Mouse (Mus musculus): ENCODE results near the gene Fam185a. TPM values are rescaled to one million over a fixed set of nuclear protein-coding genes. Genes with fewer than 3 reads are reported as not detected.

Gene Fam185a
- total RNA-seq, 2 experiments from 2014 or later = 12.9 to 13.2 TPM

DNA sequence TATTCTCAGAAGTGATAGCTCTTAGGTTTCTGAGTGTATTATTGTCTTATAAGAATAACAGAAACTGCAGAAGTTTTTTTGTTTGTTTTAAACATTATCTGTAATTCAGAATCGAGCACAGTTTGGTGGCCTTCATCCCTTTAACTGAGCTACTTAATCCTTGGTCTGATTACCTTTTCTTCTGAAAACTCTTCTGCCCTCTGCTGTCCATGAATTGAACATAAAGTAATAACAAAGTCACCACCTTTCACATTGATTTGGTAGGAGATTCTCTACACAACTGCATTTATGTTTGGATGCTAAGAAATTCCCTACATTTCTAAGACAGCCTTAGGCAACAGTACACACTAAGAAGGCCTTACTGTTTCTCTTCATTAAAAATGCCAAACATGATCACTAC, 4.1 kb upstream of the Fam185a start:
- DNase-seq = no peak

DNA sequence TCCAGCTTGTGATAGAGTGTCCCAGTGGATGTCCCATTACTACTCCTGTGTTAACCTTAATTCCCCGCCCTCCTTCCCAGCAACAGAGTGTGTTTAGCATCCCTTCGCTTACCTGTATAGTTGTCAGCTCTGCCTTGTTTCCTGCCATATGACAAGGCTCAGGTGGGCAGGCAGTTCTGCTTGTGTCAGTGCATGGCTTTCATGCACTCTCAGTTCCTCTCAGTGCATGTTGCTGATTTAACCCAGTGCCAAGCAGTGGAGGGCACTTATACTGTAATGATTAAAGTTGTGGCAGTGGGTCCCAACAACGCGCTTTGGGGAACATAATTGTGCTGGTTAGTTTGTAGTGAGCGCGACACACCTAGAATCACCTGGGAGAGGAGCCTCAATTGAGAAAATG, 1.9 kb downstream of the Fam185a start:
- no peak for DNase-seq

- DNase-seq = no peak
Measured at GRCm38 (mm10) chr5:21434148-21434929, 9.6 kb downstream of the Fam185a start.

DNA sequence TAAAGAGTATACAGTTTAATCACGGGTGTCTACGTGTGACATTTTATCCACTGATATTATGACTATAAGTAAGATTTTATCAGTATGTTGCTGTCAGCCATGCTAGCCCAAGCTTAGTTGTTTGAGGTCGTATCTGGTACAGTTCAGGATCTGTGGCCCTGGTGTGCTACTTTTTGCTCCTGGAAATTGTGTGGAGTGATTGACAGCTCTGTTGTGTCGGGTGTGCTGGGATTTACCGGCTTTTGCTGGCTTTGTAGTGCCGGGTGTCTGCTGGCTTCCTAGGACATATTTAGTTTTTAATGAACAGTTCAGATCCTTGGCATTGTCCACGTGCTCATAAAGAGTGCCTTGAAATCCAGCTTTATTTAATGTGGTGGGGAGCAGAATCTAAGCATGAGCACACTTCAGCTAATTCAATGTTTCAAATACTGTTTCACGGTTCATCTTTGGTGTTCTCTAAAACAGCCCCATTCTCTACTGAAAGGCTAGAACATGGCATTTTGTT, 11.8 kb downstream of the Fam185a start:
- no peak for DNase-seq

- no peak for DNase-seq
Measured at GRCm38 (mm10) chr5:21438428-21438827, 13.7 kb downstream of the Fam185a start.

DNA sequence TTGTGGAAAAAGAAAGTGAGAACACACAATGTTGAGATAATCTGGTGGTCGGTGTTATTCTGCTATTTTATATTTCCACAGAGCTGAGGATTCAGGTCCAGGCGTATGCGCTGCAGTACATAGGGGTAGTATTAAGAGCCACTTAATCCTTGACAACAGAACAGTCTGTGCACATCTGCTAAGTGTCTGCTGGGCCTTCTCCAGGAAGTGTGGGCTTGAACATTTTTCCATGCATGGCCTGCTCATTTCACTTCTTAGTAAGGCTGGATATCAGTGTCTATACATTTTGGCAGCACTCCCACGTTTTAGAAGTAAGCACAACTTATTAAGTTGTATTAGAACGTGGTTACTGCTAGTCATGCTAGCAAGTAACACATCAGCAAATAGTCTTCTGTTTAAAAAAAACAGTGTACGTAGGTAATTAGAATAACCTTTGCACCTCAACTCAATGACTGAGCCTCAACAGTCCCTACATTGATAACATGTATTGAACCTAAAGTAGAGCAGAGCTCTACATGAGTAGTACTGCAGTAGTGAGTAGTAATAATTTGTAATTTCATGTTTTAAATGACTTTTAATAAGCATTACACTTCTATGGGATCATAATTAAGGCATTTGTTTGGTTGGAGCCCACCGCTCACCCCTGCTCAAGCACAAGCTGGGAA, 14.8 kb downstream of the Fam185a start:
- no peak for DNase-seq

DNA sequence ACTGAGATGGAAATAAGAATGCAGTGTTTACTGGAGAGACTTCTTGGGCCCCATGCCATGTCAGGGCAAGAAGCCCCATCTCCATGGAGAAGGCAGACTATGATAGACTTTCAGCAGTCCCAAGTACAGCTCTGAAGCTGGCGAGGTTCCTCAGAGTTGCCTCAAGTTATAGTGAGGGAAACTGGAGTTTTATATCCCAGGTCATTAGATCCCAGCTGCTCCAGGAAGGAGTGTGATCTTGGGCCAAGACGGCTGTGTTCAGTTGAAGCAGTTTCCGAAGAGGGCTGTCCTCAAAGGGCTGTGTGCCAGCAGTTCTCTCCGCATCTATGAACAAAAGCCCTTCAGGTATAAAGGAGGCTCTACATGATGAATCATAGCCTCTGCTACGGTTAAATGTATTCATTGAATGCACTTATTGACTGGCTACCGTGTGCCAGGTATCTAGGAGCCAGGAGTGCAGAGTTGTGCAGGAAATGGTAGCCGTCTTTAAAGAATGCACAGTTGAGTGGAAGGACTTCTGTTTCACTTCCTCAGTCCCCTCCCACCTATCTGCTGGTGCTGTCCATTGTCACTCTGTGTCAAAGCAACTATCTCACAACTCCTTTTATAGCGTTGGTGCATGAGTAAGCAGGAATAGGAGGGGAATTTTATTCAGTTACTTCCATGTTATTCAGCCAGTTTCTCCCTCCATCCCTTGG, 16.2 kb downstream of the Fam185a start:
- no peak for DNase-seq

DNA sequence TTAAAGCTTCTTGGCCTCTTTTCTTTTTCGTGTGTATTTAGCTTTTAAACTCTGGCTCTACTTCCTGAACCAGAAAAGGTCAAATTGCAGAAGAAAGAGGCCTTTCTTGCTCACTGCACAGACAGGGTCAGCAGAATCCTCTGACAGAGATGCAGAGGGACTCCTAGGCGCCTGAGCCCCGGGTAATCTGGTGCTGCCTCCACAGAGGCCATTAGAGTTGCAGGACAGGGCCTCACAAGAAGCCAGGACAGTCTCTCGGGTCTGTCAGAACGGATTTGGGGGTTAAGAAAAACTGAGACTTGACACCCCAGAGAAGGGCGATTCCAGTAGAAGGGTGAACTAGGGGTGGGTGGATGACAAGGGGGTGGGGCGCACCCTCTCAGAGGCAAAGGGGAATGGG, 42.6 kb downstream of the Fam185a start:
- no peak for DNase-seq

DNA sequence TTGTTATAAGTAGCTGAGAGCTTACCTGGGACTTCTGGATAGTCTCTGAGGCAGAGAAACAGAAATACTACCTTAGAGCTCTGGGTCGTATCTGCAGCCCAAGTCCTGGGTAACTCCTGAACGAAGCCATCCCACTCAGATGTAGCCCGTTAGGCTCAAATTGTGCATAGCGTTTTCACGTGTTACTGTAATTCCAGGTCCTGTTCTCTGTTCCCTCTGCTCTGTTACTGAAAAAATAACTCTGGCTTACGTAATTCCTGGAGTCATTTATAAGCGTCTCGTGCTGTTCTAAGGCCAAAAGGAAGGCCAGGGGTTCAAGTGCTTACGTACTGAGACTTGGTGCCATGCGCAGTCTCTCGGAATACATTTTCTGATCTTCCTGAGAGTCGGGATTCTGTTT, 43.3 kb downstream of the Fam185a start:
- DNase-seq = no peak

GRCm38 (mm10) chr5:21478428-21478827, 53.7 kb downstream of the Fam185a start:
- no peak for DNase-seq

GRCm38 (mm10) chr5:21479746-21480145, 55.0 kb downstream of the Fam185a start:
- no peak for DNase-seq

- DNase-seq = no peak
Measured at GRCm38 (mm10) chr5:21481521-21481920, 56.8 kb downstream of the Fam185a start.

- peak; percentile 21 for DNase-seq
Measured at GRCm38 (mm10) chr5:21482446-21483222, 57.9 kb downstream of the Fam185a start.

DNA sequence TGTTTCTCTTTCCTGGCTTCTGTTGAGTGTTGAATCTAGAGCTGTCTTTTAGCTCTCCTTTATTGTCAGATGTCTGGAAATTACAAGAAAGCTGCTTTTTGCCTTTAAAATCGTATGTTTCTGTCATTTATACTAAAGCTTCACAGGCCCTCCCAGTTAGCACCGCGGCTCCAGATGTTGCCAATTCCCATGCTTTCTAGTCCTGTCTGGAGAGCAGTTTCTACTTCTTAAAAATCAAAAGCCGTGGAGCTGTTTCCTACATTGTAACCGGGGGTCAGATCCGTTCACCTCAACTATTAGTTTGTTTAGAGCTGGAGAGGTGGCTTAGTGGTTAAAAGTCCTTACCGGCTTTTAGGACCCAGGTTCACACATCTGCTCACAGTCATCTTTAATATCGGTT, 58.5 kb downstream of the Fam185a start:
- DNase-seq = no peak

DNA sequence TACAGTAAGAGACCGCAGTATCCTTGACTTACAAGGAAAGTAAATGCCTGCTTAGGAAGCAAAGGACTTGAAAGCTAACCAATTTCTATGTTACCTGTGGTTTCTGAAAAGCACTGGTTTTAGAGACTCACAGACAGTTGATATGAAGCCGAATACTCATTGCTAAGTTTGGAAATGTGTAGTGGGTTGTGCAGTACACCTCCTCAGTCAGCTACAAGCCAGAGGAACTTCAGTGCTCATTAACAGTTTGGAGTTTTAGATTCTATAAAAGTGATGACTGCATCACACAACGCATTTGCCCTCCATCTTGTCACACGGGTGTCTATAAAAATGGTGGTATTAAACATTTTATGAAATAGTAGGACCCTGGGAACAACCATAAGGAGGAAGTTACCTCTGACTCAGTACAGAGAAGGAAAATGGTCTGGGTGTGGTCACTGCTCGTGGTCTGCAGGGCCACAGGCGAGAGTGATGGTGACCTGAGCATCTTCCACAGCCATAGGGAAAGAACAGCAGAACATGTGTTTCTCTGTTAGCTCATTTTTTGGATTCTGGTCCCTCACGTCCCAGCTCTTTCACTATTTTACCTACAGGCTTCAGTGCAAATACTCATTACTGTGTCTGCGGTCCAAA, 60.6 kb downstream of the Fam185a start:
- no peak for DNase-seq

GRCm38 (mm10) chr5:21486798-21487197, 62.0 kb downstream of the Fam185a start:
- DNase-seq = no peak

- DNase-seq = no peak
Measured at GRCm38 (mm10) chr5:21487306-21487705, 62.5 kb downstream of the Fam185a start.

GRCm38 (mm10) chr5:21487716-21488115, 63.0 kb downstream of the Fam185a start:
- no peak for DNase-seq

DNA sequence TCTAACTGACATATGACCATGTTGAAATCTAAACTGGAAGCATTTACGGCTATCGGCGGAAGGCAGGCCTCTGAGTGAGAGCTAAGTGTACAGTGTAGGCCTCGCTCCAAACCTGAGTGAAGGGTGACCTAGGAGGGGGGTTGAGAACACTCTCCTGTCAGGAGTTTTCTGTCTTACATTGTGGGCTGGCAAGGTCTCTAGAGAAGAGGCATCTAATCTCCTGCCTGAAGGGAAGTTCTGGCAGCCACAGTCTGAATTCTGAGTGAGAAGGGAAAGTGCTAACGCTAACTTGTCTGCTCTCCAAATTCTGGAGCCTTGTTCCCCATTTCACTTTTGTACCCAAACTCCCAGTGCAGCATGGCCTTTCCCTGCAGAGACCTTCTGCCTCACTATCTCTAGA, 63.7 kb downstream of the Fam185a start:
- DNase-seq = no peak

- no peak for DNase-seq
Measured at GRCm38 (mm10) chr5:21489135-21489534, 64.4 kb downstream of the Fam185a start.

- DNase-seq = no peak
Measured at GRCm38 (mm10) chr5:21491469-21491868, 66.7 kb downstream of the Fam185a start.

GRCm38 (mm10) chr5:21492213-21492612, 67.5 kb downstream of the Fam185a start:
- no peak for DNase-seq

Measured in adrenal gland, postnatal 10 days (tissue).